Mouse (Mus musculus): ENCODE data around the gene Prss33. TPM values are rescaled to one million over a fixed set of nuclear protein-coding genes. Genes with fewer than 3 reads are reported as not detected.

Gene Prss33
- polyA plus RNA-seq, 2 experiments = 0.14 TPM; not detected in 1

DNA sequence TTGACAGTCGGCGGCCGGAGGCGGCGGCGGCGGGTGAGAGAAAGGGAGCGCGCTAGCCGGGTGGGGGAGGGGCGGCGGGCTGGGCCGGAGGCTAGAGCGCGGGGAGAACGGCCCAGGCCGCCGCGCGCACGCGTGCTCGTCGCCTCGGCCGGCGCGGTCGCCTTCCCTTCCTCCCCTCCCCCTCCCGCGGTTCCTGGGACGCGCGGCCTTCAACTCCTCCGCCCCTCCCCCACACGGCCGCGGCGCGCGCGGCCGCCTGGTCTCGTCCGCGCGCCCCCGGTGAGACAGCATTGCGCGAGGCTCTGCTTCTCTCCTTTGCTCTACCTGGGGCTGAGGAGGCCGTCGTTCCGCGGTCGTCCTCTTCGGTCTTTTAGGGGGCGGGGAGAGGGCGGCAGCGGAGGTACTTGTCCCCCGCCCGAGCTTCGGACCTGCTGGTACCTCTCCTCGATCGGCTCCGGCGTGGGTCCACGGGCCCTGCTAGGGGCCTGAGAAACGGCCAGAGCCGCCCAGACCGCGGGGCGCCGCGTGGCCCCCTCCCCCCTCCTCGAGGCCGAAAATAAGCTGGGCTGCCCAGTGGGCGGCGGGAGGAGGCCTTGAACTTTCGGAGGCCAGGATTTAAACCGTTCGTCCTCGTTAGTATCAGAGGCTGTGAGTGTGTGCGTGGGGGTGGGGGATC lies 32.4 kb downstream of the Prss33 start:
- 1% methylated on average over 45 of the region's 83 CpGs for WGBS
- Histone ChIP-seq H3K27ac (replicated peaks; ENCODE audit: low read depth, low read length) (peak overlapping the region; percentile 96), H3K4me1 (ENCODE audit: control insufficient read depth, insufficient read depth, low read length) (peaks cover 21% of the 10 kb centered on the region), H3K9me3 (ENCODE audit: control insufficient read depth, low read length) (no peaks in the 10 kb centered on the region), H3K4me3 (replicated peaks; ENCODE audit: low read length) (peak overlapping the region; percentile 96), H3K9ac (ENCODE audit: low read depth, low read length, severe bottlenecking) (peak overlapping the region; percentile 93), H3K4me2 (replicated peaks; ENCODE audit: low read depth, low read length, severe bottlenecking) (peak overlapping the region; percentile 86), H3K27me3 (ENCODE audit: control insufficient read depth, insufficient read depth, low read length) (no peaks in the 10 kb centered on the region), H3K36me3 (ENCODE audit: control insufficient read depth, insufficient read depth, low read length) (peaks cover 18% of the 10 kb centered on the region)
- peak; percentile 80 for DNase-seq (ENCODE audit: low spot score)
- TF ChIP-seq POLR2A (IDR thresholded peaks at IDR 0.05; ENCODE audit: borderline replicate concordance, extremely low read depth, insufficient read depth, insufficient read length) = no peak
- ATAC-seq (ENCODE audit: low FRiP score, low read depth) = peak; percentile 57

DNA sequence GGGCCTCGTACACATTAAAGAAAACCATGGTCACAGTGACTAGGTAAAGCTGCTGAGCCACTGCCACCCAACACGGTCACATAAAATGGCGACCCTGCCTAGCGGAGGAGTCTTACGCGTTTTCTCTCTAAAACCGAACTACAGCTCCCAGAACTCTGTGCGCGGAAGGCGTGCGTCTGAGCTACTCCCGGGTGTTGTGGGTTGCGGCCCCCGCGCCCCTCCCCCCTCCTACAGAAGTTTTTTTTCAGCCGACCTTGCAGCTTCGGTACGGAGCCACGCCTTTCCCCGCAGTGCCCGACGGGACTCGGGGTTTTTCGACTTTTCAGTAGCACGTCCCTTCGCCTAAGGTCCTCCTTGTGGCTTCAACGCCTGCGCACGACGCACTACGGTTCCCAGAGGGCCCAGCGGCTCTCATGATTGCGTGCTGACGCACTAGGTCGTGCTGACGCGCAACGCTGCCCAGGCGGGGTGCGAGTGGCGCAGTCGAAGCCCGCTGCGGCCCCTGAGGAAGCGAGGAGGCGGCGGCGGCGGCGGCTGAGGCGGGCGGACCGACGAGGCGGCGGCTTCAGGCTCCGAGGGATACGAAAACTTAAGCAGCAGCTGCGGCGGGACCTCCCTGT lies 33.0 kb downstream of the Prss33 start:
- TF ChIP-seq POLR2A (IDR thresholded peaks at IDR 0.05; ENCODE audit: borderline replicate concordance, extremely low read depth, insufficient read depth, insufficient read length) = peak; percentile 53; the same call in 1 of the 2 replicates
- WGBS = 1% methylated on average over 57 of the region's 60 CpGs

DNA sequence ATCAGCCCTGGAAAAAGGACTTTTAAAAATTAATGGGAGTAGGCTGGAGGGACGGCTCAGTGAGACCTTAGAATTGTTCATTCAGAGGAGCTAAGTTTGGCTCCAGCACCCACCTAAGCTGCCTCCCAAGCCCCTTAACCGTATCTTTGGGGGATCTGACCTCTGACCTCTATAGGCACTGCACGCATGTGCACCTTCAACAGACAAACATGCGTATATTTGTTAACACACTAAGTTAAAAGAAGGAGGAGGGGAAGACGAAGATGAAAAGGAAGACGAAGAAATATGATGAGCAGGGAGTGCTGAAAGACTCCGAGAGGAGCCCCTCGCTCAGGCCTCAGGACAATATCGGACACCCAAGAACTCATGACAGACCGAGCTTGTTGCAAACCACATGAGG lies 34.2 kb downstream of the Prss33 start:
- ATAC-seq (ENCODE audit: low FRiP score, low read depth) (no peak), DNase-seq (ENCODE audit: low spot score) (no peak)
- Histone ChIP-seq H3K4me3 (replicated peaks; ENCODE audit: low read length) (no peak overlapping the region), H3K4me2 (replicated peaks; ENCODE audit: low read depth, low read length, severe bottlenecking) (no peak overlapping the region), H3K27ac (replicated peaks; ENCODE audit: low read depth, low read length) (no peak overlapping the region), H3K27me3 (ENCODE audit: control insufficient read depth, insufficient read depth, low read length) (no peaks in the 10 kb centered on the region), H3K4me1 (ENCODE audit: control insufficient read depth, insufficient read depth, low read length) (peaks cover 17% of the 10 kb centered on the region), H3K9me3 (ENCODE audit: control insufficient read depth, low read length) (no peaks in the 10 kb centered on the region), H3K36me3 (ENCODE audit: control insufficient read depth, insufficient read depth, low read length) (no peaks in the 10 kb centered on the region), H3K9ac (ENCODE audit: low read depth, low read length, severe bottlenecking) (no peak overlapping the region)
- no peak for TF ChIP-seq POLR2A (IDR thresholded peaks at IDR 0.05; ENCODE audit: borderline replicate concordance, extremely low read depth, insufficient read depth, insufficient read length)
- 90% methylated on average over 10 of the region's 10 CpGs for WGBS

More for the DNA sequence above, 33.0 kb downstream of the Prss33 start:
- H3K36me3 ChIP-seq (ENCODE audit: control insufficient read depth, insufficient read depth, low read length) = peaks cover 11% of the 10 kb centered on the region
- ATAC-seq (ENCODE audit: low FRiP score, low read depth) (peak; percentile 98), DNase-seq (ENCODE audit: low spot score) (peak; percentile 99)
- peak overlapping the region; percentile 96 for H3K27ac ChIP-seq (replicated peaks; ENCODE audit: low read depth, low read length)
- H3K4me3 ChIP-seq (replicated peaks; ENCODE audit: low read length) = peak overlapping the region; percentile 96
- H3K27me3 ChIP-seq (ENCODE audit: control insufficient read depth, insufficient read depth, low read length) = no peaks in the 10 kb centered on the region
- peak overlapping the region; percentile 86 for H3K4me2 ChIP-seq (replicated peaks; ENCODE audit: low read depth, low read length, severe bottlenecking)
- no peaks in the 10 kb centered on the region for H3K9me3 ChIP-seq (ENCODE audit: control insufficient read depth, low read length)
- H3K4me1 ChIP-seq (ENCODE audit: control insufficient read depth, insufficient read depth, low read length) = peaks cover 21% of the 10 kb centered on the region
- peak overlapping the region; percentile 93 for H3K9ac ChIP-seq (ENCODE audit: low read depth, low read length, severe bottlenecking)

DNA sequence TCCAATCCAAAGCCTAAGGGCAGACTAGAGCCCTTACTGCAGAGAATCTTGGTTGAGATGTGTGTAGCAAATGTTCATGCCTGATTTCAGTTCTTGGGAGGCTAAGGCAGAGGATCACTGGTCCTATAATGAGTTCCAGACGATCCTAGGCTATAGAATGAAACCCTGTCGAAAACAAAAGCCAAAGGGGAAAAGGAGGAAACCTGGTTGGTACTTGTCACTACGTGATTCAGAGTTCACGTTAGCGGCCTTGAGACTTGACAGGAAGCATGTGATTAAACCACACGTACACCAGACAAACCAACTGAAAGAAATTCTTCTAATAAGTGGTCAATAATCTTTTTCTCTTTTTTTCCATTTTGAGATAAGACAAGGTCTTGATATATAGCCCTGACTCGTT lies 38.5 kb downstream of the Prss33 start:
- H3K9me3 ChIP-seq (ENCODE audit: control insufficient read depth, low read length) = no peaks in the 10 kb centered on the region
- no peaks in the 10 kb centered on the region for H3K4me1 ChIP-seq (ENCODE audit: control insufficient read depth, insufficient read depth, low read length)
- no peak overlapping the region for H3K4me2 ChIP-seq (replicated peaks; ENCODE audit: low read depth, low read length, severe bottlenecking)
- ATAC-seq (ENCODE audit: low FRiP score, low read depth) (no peak), DNase-seq (ENCODE audit: low spot score) (no peak)
- WGBS = 16% methylated on average over 7 of the region's 7 CpGs
- H3K36me3 ChIP-seq (ENCODE audit: control insufficient read depth, insufficient read depth, low read length) = peaks cover 5% of the 10 kb centered on the region; the same call in 1 of the 2 replicates
- no peak overlapping the region for H3K9ac ChIP-seq (ENCODE audit: low read depth, low read length, severe bottlenecking)
- no peak overlapping the region for H3K4me3 ChIP-seq (replicated peaks; ENCODE audit: low read length)
- H3K27me3 ChIP-seq (ENCODE audit: control insufficient read depth, insufficient read depth, low read length) = no peaks in the 10 kb centered on the region
- TF ChIP-seq POLR2A (IDR thresholded peaks at IDR 0.05; ENCODE audit: borderline replicate concordance, extremely low read depth, insufficient read depth, insufficient read length) = no peak
- H3K27ac ChIP-seq (replicated peaks; ENCODE audit: low read depth, low read length) = no peak overlapping the region

DNA sequence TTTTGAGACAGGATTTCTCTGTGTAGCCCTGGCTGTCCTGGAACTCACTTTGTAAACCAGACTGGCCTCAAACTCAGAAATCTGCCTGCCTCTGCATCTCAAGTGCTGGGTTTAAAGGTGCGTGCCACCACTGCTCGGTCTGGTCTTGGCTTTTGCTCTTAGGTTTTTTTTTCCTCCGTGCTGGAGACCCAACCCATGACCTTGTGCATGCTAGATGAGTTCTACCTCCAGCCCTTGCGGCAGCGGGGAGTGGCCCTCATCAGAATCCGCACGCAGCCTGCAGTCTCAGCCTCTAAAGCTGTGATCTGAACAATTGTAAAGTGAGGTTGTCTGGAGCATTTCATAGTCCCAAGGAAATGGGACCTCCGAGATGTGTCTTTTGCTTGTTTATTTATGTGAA lies 40.5 kb downstream of the Prss33 start:
- H3K4me2 ChIP-seq (replicated peaks; ENCODE audit: low read depth, low read length, severe bottlenecking) = no peak overlapping the region
- no peak overlapping the region for H3K4me3 ChIP-seq (replicated peaks; ENCODE audit: low read length)
- H3K27me3 ChIP-seq (ENCODE audit: control insufficient read depth, insufficient read depth, low read length) = no peaks in the 10 kb centered on the region
- no peak for TF ChIP-seq POLR2A (IDR thresholded peaks at IDR 0.05; ENCODE audit: borderline replicate concordance, extremely low read depth, insufficient read depth, insufficient read length)
- ATAC-seq (ENCODE audit: low FRiP score, low read depth) (no peak), DNase-seq (ENCODE audit: low spot score) (no peak)
- H3K4me1 ChIP-seq (ENCODE audit: control insufficient read depth, insufficient read depth, low read length) = peaks cover 8% of the 10 kb centered on the region
- H3K36me3 ChIP-seq (ENCODE audit: control insufficient read depth, insufficient read depth, low read length) = peaks cover 5% of the 10 kb centered on the region; the same call in 1 of the 2 replicates
- no peak overlapping the region for H3K9ac ChIP-seq (ENCODE audit: low read depth, low read length, severe bottlenecking)
- no peaks in the 10 kb centered on the region for H3K9me3 ChIP-seq (ENCODE audit: control insufficient read depth, low read length)
- 95% methylated on average over 8 of the region's 8 CpGs for WGBS
- no peak overlapping the region for H3K27ac ChIP-seq (replicated peaks; ENCODE audit: low read depth, low read length)

All from limb, embryonic 14.5 days (tissue).